Mouse (Mus musculus) lung, embryonic 15.5 days (tissue): ENCODE measurements at regions not wholly inside any gene's neighbourhood (a gene's known extent, or its start where the extent isn't known, plus 50 kb on each side); places are given as distances from the start of the nearest gene placed in this dataset.

Experiments used
- ATAC-seq: fragments of 200-750 bp; cut with Nextera tagmentation; 2 replicates; pipeline ENCODE4 v1.8.0; 2017; ENCODE audit warnings: moderate number of reproducible peaks, borderline replicate concordance; ENCODE audit not compliant: low FRiP score, low TSS enrichment; ENCODE audit errors: extremely low read depth
- H3K27ac ChIP-seq: fragments of 300-500 bp; sonication (generic); 2 replicates; pipeline ENCODE4 v1.5.1; 2015; ENCODE audit warnings: moderate library complexity, mild to moderate bottlenecking, inconsistent platforms
- H3K27me3 ChIP-seq: fragments of 300-500 bp; sonication (generic); 2 replicates; pipeline ENCODE4 v1.6.1; 2015; ENCODE audit warnings: inconsistent platforms
- H3K36me3 ChIP-seq: fragments of 300-500 bp; sonication (generic); 2 replicates; pipeline ENCODE4 v1.6.1; 2015; ENCODE audit warnings: inconsistent platforms
- H3K4me1 ChIP-seq: fragments of 300-500 bp; sonication (generic); 2 replicates; pipeline ENCODE4 v1.6.1; 2015; ENCODE audit warnings: inconsistent platforms
- H3K4me2 ChIP-seq: fragments of 300-500 bp; sonication (generic); 2 replicates; pipeline ENCODE4 v1.6.1; 2015; ENCODE audit warnings: inconsistent platforms, mild to moderate bottlenecking, moderate library complexity
- H3K4me3 ChIP-seq: fragments of 300-500 bp; sonication (generic); 2 replicates; pipeline ENCODE4 v1.5.1; 2015; ENCODE audit warnings: mild to moderate bottlenecking, inconsistent platforms
- H3K9ac ChIP-seq: fragments of 300-500 bp; sonication (generic); 2 replicates; pipeline ENCODE4 v1.6.1; 2015; ENCODE audit warnings: inconsistent platforms
- H3K9me3 ChIP-seq: fragments of 300-500 bp; sonication (generic); 2 replicates; pipeline ENCODE4 v1.6.1; 2016; ENCODE audit warnings: inconsistent platforms
- WGBS: fragments of 180-500 bp; shearing (Covaris S2); methylation state at CpG from one replicate; pipeline ENCODE4 v1.1.7; 2015; 5-methylcytosine and 5-hydroxymethylcytosine counted together

DNA sequence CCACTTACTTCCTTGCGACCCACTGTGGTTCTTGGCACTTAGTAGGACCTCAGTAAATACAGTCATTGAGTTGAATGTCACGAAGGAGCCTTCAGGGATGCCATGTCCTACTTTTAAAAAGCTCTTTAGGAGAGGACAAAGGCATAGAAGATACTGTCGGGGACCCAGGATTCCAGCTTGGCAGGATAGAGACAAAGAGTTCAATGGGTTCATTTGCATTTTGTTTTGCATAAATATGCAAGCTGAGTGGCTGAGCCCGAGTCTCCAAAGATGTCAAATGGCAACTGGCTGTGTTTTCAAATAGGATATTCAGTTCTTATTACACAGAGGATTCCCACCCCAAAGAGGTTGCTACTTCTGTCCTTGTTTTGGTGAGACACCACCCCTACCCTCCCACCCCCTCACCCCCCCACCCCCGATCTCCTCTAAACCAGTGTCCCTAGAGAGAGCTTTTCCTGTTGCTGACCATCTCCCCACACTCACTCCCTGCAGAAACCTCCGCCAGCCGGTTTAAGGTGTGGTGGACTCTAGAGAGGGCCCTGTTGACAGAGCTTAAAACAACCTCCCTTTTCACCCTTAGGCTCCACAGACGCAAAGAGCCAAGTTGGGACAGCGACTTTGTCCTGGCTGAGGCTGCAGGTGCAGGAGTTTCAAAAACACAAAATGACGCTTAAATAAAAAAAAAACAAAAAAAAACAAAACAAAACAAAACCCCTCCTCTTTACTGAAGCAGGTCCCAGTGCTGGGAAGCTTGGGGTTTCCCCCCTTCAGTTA lies 57.9 kb downstream of the Sox9 start:
- H3K4me3 ChIP-seq = no peak overlapping the region
- H3K9ac ChIP-seq = no peak overlapping the region
- WGBS = 21% methylated on average over 10 of the region's 10 CpGs

GRCm38 (mm10) chr11:112840495-112840828 lies 58.4 kb downstream of the Sox9 start:
- peak; percentile 19; the same call in 1 of the 2 replicates for ATAC-seq
- WGBS = 10% methylated on average over 10 of the region's 10 CpGs
- peaks cover 16% of the 10 kb centered on the region; the same call in 1 of the 2 replicates for H3K4me1 ChIP-seq
- no peaks in the 10 kb centered on the region for H3K36me3 ChIP-seq
- H3K27me3 ChIP-seq = no peaks in the 10 kb centered on the region
- H3K4me2 ChIP-seq = peak overlapping the region; percentile 23
- H3K9ac ChIP-seq = no peak overlapping the region
- H3K27ac ChIP-seq = no peak overlapping the region
- no peaks in the 10 kb centered on the region for H3K9me3 ChIP-seq
- no peak overlapping the region for H3K4me3 ChIP-seq

More for the DNA sequence above, 57.9 kb downstream of the Sox9 start:
- H3K36me3 ChIP-seq = no peaks in the 10 kb centered on the region
- no peak overlapping the region for H3K27ac ChIP-seq
- H3K27me3 ChIP-seq = no peaks in the 10 kb centered on the region
- H3K9me3 ChIP-seq = no peaks in the 10 kb centered on the region
- H3K4me2 ChIP-seq = peak overlapping the region; percentile 23
- peaks cover 21% of the 10 kb centered on the region; the same call in 1 of the 2 replicates for H3K4me1 ChIP-seq
- no peak for ATAC-seq

GRCm38 (mm10) chr11:112844258-112844901 lies 62.4 kb downstream of the Sox9 start:
- H3K36me3 ChIP-seq = no peaks in the 10 kb centered on the region
- no peak overlapping the region for H3K4me2 ChIP-seq
- no peaks in the 10 kb centered on the region for H3K9me3 ChIP-seq
- no peak for ATAC-seq
- WGBS = 49% methylated on average over 8 of the region's 8 CpGs
- 0 out of 2 replicates have a peak, but pooled peaks cover 7% of the 10 kb centered on the region for H3K4me1 ChIP-seq
- H3K4me3 ChIP-seq = no peak overlapping the region
- H3K27ac ChIP-seq = no peak overlapping the region
- no peak overlapping the region for H3K9ac ChIP-seq
- H3K27me3 ChIP-seq = no peaks in the 10 kb centered on the region

DNA sequence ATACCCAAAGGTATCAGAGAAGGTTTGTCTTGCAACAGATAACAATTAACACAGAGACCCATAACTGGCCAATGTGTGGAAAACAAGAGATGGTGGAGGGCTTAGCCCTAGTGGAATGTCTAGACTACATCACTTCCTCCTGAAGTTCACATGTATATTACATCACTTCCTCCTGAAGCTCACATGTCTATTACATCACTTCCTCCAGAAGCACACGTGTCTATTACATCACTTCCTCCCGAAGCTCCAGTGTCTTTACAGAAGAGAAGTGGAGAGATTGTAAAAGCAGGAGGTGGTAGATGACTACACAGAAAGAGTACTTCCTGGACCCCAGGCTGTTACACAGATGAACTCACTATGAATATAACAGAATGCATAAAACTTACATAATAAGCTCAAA lies 65.1 kb downstream of the Sox9 start:
- no peak for ATAC-seq

DNA sequence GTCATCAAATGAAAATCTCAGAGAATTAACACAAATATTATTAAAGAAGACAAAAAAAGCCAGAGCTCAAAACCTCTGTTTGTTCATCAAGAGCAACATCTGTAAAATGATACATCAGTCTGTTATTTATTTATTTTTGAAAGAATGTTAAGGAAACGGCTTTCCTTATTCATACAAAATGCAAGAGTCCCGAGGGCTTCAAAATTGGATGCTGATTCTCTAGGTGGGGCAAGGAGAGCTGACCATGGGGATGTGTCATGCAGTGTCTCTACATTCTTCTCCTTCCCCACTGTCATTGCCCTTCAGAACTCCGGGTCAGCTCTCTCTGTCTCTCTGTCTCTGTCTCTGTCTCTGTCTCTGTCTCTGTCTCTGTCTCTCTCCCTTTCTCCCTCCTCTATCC lies 65.8 kb downstream of the Sox9 start:
- no peaks in the 10 kb centered on the region for H3K36me3 ChIP-seq
- H3K9ac ChIP-seq = no peak overlapping the region
- H3K4me1 ChIP-seq = no peaks in the 10 kb centered on the region
- no peaks in the 10 kb centered on the region for H3K9me3 ChIP-seq
- no peak overlapping the region for H3K4me3 ChIP-seq
- H3K27ac ChIP-seq = no peak overlapping the region
- no peaks in the 10 kb centered on the region for H3K27me3 ChIP-seq
- WGBS = 68% methylated on average over 3 of the region's 3 CpGs
- no peak overlapping the region for H3K4me2 ChIP-seq
- no peak for ATAC-seq

More for the DNA sequence above, 65.1 kb downstream of the Sox9 start:
- Histone ChIP-seq H3K4me3 (no peak overlapping the region), H3K27ac (no peak overlapping the region), H3K9ac (no peak overlapping the region), H3K4me2 (no peak overlapping the region), H3K36me3 (no peaks in the 10 kb centered on the region), H3K27me3 (no peaks in the 10 kb centered on the region), H3K4me1 (no peaks in the 10 kb centered on the region), H3K9me3 (no peaks in the 10 kb centered on the region)
- 80% methylated on average over 2 of the region's 2 CpGs for WGBS

DNA sequence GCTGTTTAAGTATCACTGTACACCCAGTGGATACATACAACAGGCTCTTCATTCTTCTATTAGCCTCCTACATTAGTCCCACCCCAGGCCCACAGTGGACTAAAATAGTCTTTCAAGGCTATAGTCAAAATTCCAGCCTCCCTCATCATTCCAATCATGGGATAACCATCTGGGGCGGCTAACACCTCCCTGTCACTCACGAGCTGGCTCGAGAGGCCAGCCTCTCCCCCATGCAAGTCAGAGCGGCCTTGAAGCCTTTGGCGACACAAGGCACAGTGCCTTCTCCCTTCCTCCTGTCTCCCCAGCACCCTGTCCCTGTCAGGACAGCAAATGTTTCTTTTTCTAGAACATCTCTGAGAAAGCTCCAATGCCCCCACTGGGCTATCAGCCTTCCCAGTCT lies 68.0 kb downstream of the Sox9 start:
- H3K27me3 ChIP-seq = no peaks in the 10 kb centered on the region
- 67% methylated on average over 5 of the region's 5 CpGs for WGBS
- no peak overlapping the region for H3K4me3 ChIP-seq
- no peak overlapping the region for H3K9ac ChIP-seq
- no peak overlapping the region for H3K27ac ChIP-seq
- H3K4me2 ChIP-seq = no peak overlapping the region
- ATAC-seq = no peak
- H3K4me1 ChIP-seq = no peaks in the 10 kb centered on the region
- no peaks in the 10 kb centered on the region for H3K9me3 ChIP-seq
- H3K36me3 ChIP-seq = no peaks in the 10 kb centered on the region

GRCm38 (mm10) chr11:112850532-112851272 lies 68.7 kb downstream of the Sox9 start:
- Histone ChIP-seq H3K4me2 (no peak overlapping the region), H3K4me1 (no peaks in the 10 kb centered on the region), H3K4me3 (no peak overlapping the region), H3K27ac (no peak overlapping the region), H3K27me3 (no peaks in the 10 kb centered on the region), H3K9me3 (no peaks in the 10 kb centered on the region), H3K36me3 (no peaks in the 10 kb centered on the region), H3K9ac (no peak overlapping the region)
- no peak for ATAC-seq
- 64% methylated on average over 13 of the region's 13 CpGs for WGBS

GRCm38 (mm10) chr11:112851321-112851720 lies 69.3 kb downstream of the Sox9 start:
- no peak overlapping the region for H3K27ac ChIP-seq
- H3K36me3 ChIP-seq = no peaks in the 10 kb centered on the region
- H3K9me3 ChIP-seq = no peaks in the 10 kb centered on the region
- H3K4me1 ChIP-seq = no peaks in the 10 kb centered on the region
- H3K27me3 ChIP-seq = no peaks in the 10 kb centered on the region
- no peak overlapping the region for H3K9ac ChIP-seq
- 66% methylated on average over 9 of the region's 9 CpGs for whole genome bisulfite sequencing
- no peak overlapping the region for H3K4me2 ChIP-seq
- H3K4me3 ChIP-seq = no peak overlapping the region
- ATAC-seq = no peak

GRCm38 (mm10) chr11:112855975-112856374 lies 74.0 kb downstream of the Sox9 start:
- Histone ChIP-seq H3K9me3 (no peaks in the 10 kb centered on the region), H3K4me3 (no peak overlapping the region), H3K27me3 (no peaks in the 10 kb centered on the region), H3K4me2 (no peak overlapping the region), H3K4me1 (no peaks in the 10 kb centered on the region), H3K36me3 (no peaks in the 10 kb centered on the region), H3K9ac (no peak overlapping the region), H3K27ac (no peak overlapping the region)
- WGBS = 76% methylated on average over 5 of the region's 5 CpGs
- no peak for ATAC-seq

- H3K9ac ChIP-seq = no peak overlapping the region
- no peak overlapping the region for H3K27ac ChIP-seq
- no peak for ATAC-seq
- H3K4me2 ChIP-seq = no peak overlapping the region
- H3K27me3 ChIP-seq = no peaks in the 10 kb centered on the region
- no peaks in the 10 kb centered on the region for H3K9me3 ChIP-seq
- WGBS = 77% methylated on average over 7 of the region's 7 CpGs
- H3K4me1 ChIP-seq = no peaks in the 10 kb centered on the region
- no peak overlapping the region for H3K4me3 ChIP-seq
- no peaks in the 10 kb centered on the region for H3K36me3 ChIP-seq
Measured at GRCm38 (mm10) chr11:112859309-112859708, 77.3 kb downstream of the Sox9 start.

- H3K9me3 ChIP-seq = no peaks in the 10 kb centered on the region
- H3K27me3 ChIP-seq = no peaks in the 10 kb centered on the region
- no peak overlapping the region for H3K27ac ChIP-seq
- H3K4me2 ChIP-seq = no peak overlapping the region
- WGBS = 26% methylated on average over 11 of the region's 11 CpGs
- no peak for ATAC-seq
- no peaks in the 10 kb centered on the region for H3K4me1 ChIP-seq
- no peaks in the 10 kb centered on the region for H3K36me3 ChIP-seq
- H3K9ac ChIP-seq = no peak overlapping the region
- H3K4me3 ChIP-seq = no peak overlapping the region
Measured at GRCm38 (mm10) chr11:112860797-112861196, 78.8 kb downstream of the Sox9 start.

DNA sequence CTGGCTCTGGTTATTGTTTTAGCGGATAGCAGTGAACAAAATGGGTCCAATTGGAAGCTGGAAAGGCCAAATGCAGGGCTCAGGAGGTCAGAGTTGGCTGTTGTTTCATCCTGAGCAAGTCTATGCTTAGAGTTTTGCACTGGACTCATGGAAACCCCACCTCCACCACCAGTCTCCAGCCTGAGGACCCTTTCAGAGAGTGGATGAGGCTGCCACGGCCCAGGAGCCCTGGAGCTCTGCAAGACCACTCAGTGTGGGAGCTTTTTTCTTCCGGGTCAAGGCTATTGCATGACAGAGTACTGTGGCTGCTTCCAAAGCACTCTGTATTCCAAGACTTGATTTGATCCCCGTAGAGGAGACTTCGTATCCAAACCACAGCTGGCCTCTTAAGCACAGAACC lies 79.2 kb downstream of the Sox9 start:
- Histone ChIP-seq H3K27me3 (no peaks in the 10 kb centered on the region), H3K9ac (no peak overlapping the region), H3K4me3 (no peak overlapping the region), H3K4me2 (no peak overlapping the region), H3K36me3 (no peaks in the 10 kb centered on the region), H3K9me3 (no peaks in the 10 kb centered on the region), H3K27ac (no peak overlapping the region), H3K4me1 (no peaks in the 10 kb centered on the region)
- ATAC-seq = no peak
- 72% methylated on average over 5 of the region's 5 CpGs for WGBS
